Mouse (Mus musculus): ENCODE measurements at regions not wholly inside any gene's neighbourhood (a gene's known extent, or its start where the extent isn't known, plus 50 kb on each side); places are given as distances from the start of the nearest gene placed in this dataset.

- TF ChIP-seq CTCF (IDR thresholded peaks at IDR 0.05; ENCODE audit: borderline replicate concordance, insufficient read depth, low read length) (no peak), POLR2A (IDR thresholded peaks at IDR 0.05; ENCODE audit: low read depth, low read length) (no peak)
Observed at GRCm38 (mm10) chr5:101120509-101121201, 275.1 kb downstream of the Gpat3 start.
